Mouse (Mus musculus) small intestine, adult 2 months (tissue): Measurements from ENCODE around the gene Ube2h.

Experiments
- CTCF ChIP-seq: fragments of 200-500 bp; IDR thresholded peaks from 2 replicates; pipeline ENCODE4 v1.5.1; 2012; ENCODE audit warnings: low read depth, mild to moderate bottlenecking, control low read depth, inconsistent platforms, low read length, moderate library complexity, mixed read lengths; ENCODE audit not compliant: insufficient replicate concordance, insufficient read length; ENCODE audit errors: extremely low read depth
- POLR2A ChIP-seq: fragments of 200-500 bp; IDR thresholded peaks from 2 replicates; pipeline ENCODE4 v1.6.1; 2012; ENCODE audit warnings: low read depth, mild to moderate bottlenecking, control low read depth, inconsistent platforms, low read length, moderate library complexity

- TF ChIP-seq CTCF: no peak
- no peak for TF ChIP-seq POLR2A
Measured at GRCm38 (mm10) chr6:30302781-30303631, 1.3 kb downstream of the Ube2h start.
